Mouse (Mus musculus) brain, embryonic 14.5 days (tissue): ENCODE results near the gene Tmcc3. TPM values are rescaled to one million over a fixed set of nuclear protein-coding genes. Genes with fewer than 3 reads are reported as not detected.

Source experiments
- DNase-seq: peaks from one replicate; pipeline ENCODE4 v3.0.0-alpha.2; 2011; ENCODE audit warnings: low read depth
- CTCF ChIP-seq: fragments of 200-500 bp; IDR thresholded peaks from 2 replicates; pipeline ENCODE4 v1.5.1; 2012; ENCODE audit warnings: inconsistent platforms, mild to moderate bottlenecking, moderate library complexity, borderline replicate concordance; ENCODE audit not compliant: insufficient read depth, insufficient read length; ENCODE audit errors: extremely low read depth
- POLR2A ChIP-seq: fragments of 200-500 bp; IDR thresholded peaks from 2 replicates; pipeline ENCODE4 v1.6.1; 2012; ENCODE audit warnings: mild to moderate bottlenecking, inconsistent platforms, borderline replicate concordance; ENCODE audit not compliant: poor library complexity, insufficient read depth, insufficient read length, severe bottlenecking; ENCODE audit errors: extremely low read depth
- polyA plus RNA-seq: library from polyadenylated mRNA; depleted of rRNA; stranded (reverse); fragments of >200 nt; gene quantifications from 2 replicates; pipeline ENCODE4 v1.2.3, GENCODE M21; 2012

The Tmcc3 gene
- polyA plus RNA-seq, 1 experiment: 7.2 TPM

- TF ChIP-seq POLR2A: no peak
These were observed 6.2 kb upstream of the Tmcc3 start for GRCm38 (mm10) chr10:94305526-94305925.

DNA sequence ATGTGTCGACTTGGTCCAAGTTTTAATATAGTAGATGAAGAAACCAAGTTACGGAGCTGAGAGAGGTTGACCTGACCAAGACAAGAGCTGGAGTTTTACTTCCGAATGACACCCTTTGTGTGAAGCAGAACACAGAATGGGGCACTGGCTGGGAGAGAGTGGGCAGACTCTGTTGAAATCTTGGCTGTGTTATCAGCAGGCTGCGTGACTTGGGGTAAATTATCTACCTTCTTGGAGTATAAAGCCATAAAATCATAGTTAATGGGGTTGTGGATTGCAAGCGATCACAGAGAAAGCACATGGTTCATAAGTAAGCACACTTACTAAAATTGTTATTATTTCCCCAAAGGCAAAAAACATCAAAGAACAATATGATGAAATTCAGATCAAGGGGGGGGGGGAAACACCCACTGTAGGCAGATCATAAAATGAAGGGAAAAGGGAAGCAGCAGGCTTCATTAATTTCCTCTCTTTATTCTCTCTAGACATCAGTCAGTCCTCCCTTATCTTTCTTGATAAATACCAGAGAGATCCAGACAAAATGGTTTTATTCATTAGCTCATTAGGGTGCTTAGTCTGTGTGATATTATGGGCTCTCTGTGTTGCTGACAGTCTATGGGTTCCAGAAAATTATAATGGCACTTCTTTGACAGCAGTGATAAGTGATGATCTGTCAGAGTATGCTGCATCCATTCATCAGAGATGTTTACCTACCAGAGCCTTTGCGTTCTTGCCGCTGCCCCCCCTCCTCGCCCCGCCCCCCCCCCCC is 1.1 kb upstream of the Tmcc3 start:
- peak; percentile 48 for DNase-seq
- no peak for TF ChIP-seq POLR2A
- no peak for TF ChIP-seq CTCF

More at GRCm38 (mm10) chr10:94305526-94305925, 6.2 kb upstream of the Tmcc3 start:
- DNase-seq: no peak

- DNase-seq: peak; percentile 47
- TF ChIP-seq POLR2A (no peak), CTCF (peak; percentile 11; the same call in 1 of the 2 replicates)
These were observed 412 bp downstream of the Tmcc3 start for GRCm38 (mm10) chr10:94312007-94312715.

DNA sequence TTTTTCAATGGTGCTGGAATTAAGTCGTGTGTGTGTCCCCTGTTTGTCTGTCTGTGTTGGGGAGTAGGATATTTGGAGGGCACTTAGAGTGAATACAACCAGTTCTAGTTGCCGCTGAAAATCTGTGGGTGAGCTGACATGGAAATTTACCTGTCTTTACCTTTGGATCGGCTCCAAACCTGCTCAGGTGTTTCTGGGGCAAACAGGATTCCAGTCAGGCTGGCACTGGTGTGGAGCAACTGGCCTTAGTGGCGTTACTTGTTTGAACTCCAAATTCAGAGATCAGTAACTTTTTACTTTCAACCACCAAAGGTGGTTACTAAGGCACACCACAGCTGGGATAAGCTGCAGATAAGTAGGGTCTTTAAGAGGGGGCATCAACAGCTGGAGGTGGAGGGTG is 1.4 kb downstream of the Tmcc3 start:
- no peak for DNase-seq
- TF ChIP-seq CTCF (no peak), POLR2A (no peak)

- DNase-seq: peak; percentile 31
- TF ChIP-seq CTCF: no peak
- no peak for TF ChIP-seq POLR2A
These were observed 6.8 kb downstream of the Tmcc3 start for GRCm38 (mm10) chr10:94318574-94318973.

DNA sequence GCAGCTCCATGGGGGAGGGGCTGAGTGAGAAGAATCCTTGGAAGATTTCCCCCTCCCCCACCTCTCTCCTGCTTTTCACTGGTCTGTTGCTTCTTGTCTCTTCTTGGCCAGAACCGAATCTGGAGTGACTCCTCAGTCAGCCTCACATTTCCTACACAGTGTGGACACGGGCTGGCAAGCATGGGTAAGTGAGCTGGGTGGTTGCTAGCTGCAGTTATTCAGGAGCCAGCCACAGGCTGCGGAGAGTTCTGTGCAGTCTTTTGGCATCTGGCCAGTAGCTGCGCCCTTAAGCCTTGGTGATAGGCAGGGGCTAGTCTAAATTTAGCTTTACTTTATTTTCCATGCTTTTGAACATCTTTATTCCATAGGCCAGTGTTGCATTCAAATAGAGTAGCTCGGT is 18.2 kb downstream of the Tmcc3 start:
- TF ChIP-seq CTCF (no peak), POLR2A (no peak)
- DNase-seq: peak; percentile 81

DNA sequence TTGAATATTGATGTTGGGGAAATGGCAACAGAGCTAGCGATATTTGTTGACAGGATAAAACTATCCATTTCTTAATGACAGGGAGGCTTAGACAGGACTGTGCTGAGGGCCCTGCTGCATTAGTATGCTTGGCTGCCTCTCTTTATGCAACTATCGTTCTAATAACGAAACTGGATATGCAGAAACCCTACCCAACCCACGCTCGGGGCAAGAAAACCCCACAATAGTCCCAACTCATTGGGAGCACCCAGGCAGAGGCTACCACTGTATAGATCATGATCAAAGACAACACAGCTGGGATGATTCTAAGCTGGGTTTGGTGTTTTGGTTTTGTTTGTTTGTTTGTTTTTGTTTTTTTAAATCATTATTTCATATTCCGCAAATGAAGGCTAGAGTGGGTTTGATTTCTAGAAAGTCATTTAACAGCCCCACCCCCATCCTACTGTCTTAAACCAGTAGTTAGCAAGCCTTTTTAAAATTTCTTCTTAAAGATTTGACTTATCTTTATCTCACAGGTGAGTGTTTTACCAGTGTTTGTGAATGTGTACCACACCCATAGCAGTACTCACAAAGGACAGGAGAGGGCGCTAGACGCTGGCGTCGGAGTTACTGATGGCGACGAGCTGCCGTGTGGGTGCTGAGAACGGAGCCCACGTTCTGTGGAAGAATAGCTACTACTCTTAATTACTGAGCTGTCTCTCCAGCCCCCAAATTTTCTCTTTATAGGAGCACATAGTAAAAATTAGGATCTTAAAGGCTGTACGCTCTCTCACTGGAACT is 20.8 kb downstream of the Tmcc3 start:
- no peak for DNase-seq
- no peak for TF ChIP-seq POLR2A
- TF ChIP-seq CTCF: peak; percentile 41; the same call in 1 of the 2 replicates

DNA sequence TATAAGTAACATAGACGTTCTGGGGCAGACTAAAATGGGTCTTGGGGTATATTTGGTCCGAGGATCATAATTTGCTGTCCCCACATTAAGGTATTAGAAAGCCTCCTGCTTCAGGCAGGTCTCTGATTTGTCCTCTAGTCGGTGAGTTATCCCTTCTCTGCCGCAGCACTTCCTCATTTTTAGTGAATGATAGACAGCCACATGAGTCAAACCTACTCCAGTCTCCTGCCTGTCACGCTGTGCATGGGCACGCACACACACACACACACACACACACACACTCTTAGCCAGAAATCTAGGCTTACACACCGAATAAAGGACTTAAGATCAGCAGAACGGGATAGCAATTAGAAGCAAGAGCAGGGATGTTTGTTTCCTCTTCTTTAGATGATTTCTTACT is 21.6 kb downstream of the Tmcc3 start:
- no peak for TF ChIP-seq CTCF
- no peak for TF ChIP-seq POLR2A
- no peak for DNase-seq

DNA sequence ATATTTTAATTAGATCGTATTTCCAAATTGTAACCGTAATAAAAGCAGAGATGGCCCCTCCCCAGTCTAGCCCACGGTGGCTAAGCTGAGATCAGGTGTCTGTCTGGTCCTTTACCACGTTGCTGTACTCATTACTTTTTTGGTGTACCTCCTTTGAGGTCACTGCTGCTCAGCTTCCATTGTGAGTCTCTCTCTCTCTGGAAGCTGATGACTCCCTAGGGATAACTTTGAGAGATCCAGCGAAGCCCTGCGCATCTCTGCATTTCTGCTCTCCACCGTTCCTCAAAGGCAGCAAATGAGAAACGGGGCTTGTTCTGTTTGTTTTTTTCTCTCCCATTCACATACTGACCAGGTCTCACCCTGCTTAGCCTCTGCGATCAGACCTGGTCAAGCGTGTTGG is 23.3 kb downstream of the Tmcc3 start:
- TF ChIP-seq POLR2A: no peak
- no peak for TF ChIP-seq CTCF
- no peak for DNase-seq

GRCm38 (mm10) chr10:94336071-94336470 is 24.3 kb downstream of the Tmcc3 start:
- TF ChIP-seq CTCF: no peak
- no peak for TF ChIP-seq POLR2A
- DNase-seq: no peak

- TF ChIP-seq CTCF (no peak), POLR2A (no peak)
- DNase-seq: no peak
These were observed 29.8 kb downstream of the Tmcc3 start for GRCm38 (mm10) chr10:94341501-94341900.

- TF ChIP-seq CTCF (no peak), POLR2A (no peak)
- no peak for DNase-seq
These were observed 30.5 kb downstream of the Tmcc3 start for GRCm38 (mm10) chr10:94342256-94342655.
